Mouse (Mus musculus) induced T-regulatory cell, adult 2 months (primary cell): ENCODE results near the gene Fmo2.

Experiments used
- DNase-seq: peaks from one replicate; pipeline ENCODE4 v3.0.0-alpha.2; 2012; ENCODE audit warnings: low read depth

Gene Fmo2

DNA sequence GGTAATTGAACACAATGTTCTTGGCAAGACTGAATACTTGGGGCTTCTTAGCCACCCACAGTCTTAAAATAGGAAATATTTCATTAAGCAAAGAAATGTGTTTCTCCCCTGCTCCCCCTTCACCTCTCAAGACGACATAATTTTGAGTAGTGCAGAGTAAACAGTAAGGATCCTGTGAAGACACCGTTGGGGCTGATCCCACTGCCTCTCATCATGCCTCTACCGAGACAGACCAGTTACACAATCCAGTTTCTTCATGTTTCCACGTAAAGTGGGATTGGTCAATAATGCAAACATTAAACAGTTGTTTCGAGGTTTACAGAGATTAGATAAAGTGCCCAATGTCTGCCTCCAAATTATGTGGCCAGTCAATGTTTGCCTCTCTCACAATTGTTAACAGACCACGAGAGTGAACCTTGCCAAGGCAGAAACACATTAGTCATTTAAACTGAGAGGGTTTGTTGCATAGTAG is 6.5 kb downstream of the Fmo2 start:
- DNase-seq, result no peak

DNA sequence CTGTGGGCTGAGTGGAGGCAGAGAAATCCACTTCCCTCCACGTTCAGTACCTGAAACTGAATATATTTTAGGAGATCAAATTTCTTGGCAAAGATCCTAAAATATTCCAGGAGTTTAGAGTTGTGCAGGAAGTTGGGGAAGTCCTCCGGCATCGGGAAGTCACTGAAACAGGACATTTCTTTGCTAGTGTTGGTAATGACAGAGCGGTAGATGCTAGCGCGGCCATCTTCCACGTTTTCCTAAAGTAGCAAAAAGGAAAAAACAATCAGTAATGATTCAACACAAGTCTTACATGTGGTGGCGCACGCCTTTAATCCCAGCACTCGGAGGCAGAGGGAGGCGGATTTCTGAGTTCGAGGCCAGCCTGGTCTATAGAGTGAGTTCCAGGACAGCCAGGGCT is 9.9 kb downstream of the Fmo2 start:
- no peak for DNase-seq

- DNase-seq, result no peak
These were observed 10.9 kb downstream of the Fmo2 start for GRCm38 (mm10) chr1:162887644-162888043.

- DNase-seq, result no peak
These were observed 12.2 kb downstream of the Fmo2 start for GRCm38 (mm10) chr1:162886138-162886816.

- DNase-seq, result no peak
These were observed 15.8 kb downstream of the Fmo2 start for GRCm38 (mm10) chr1:162882681-162883080.

GRCm38 (mm10) chr1:162879595-162880369 is 18.7 kb downstream of the Fmo2 start:
- peak; percentile 53 for DNase-seq

DNA sequence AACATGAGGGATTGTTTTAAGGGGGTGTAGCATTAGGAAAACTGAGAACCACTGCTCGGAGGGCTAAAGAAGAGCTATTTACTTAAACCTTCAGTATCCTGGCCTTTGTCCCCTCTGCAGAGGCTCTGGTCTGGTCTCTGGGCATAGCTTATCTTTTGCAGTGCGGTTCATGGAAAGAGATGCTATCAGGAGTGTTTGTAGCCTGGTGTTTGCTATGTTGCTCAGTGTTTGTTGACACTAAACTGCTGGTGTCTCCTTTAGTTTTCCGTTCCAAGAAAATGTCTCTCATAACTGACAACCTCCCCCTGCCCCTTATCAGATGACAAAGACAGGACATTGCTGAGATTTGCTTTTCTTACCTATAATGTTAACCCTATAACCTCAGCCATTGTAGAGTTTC is 23.4 kb downstream of the Fmo2 start:
- no peak for DNase-seq

- no peak for DNase-seq
These were observed 26.7 kb downstream of the Fmo2 start for GRCm38 (mm10) chr1:162871701-162872311.

- no peak for DNase-seq
These were observed 27.5 kb downstream of the Fmo2 start for GRCm38 (mm10) chr1:162870978-162871377.

DNA sequence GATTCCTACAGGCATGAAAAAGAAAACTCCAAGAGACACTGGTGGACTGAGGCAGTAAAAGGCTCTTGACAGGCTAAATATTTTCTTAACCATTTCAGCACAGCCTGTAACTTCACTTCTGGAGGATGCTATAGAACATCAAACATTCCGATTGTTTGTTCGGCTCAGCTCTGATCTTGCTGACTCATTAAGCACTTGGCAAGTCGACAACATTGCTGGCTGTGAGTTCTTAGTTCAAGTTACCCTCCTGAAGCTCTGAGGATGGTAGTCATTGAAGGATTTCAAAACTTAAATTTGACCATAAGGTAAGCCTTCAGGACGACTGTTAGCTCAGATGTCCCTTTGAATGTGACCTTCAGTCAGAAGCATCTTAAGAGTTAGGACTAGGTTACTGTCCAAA is 31.1 kb downstream of the Fmo2 start:
- DNase-seq, result no peak

DNA sequence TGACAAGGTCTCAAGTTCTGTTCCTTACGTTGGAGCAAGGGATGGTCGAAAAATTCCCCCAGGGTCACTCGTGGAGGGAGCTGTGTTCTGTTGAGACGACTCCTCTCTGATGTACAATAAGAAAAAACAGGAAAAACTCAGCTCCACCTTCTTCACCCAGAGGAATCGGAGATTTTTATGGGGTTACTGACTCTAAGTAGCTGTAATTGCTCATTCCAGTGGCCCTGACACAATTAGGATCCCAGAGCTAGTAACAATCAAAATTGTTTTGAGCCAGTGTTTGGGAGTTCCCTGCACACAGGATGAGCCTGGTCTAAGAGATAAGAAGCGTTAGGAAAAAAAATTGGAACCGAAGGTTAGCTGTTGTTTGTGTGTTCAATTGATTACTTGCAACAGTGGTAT is 32.2 kb downstream of the Fmo2 start, which contains the start of gene Fmo1:
TSS of gene Fmo1 (minus strand) at position 331 of the 402 bp plus-strand sequence.
- no peak for DNase-seq

DNA sequence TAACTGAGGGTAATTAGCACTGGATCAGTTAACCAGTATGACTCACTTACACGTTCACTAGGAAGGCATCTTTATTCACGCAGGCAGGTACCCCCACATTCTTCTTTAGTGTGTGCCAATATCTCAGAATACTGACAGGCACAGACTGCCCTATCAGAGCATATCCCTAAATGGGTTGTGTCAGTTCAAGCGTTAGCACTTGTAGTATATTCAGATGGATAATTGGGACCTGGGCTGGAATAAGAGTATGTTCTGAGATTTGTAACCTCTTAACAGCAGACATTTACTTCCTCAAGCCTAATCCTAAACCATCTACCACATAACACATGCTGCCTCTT is 33.1 kb downstream of the Fmo2 start:
- DNase-seq, result no peak

- DNase-seq, result no peak
These were observed 33.6 kb downstream of the Fmo2 start for GRCm38 (mm10) chr1:162864816-162865492.

- no peak for DNase-seq
These were observed 34.2 kb downstream of the Fmo2 start for GRCm38 (mm10) chr1:162864279-162864678.

GRCm38 (mm10) chr1:162863579-162863978 is 34.9 kb downstream of the Fmo2 start:
- DNase-seq, result no peak

GRCm38 (mm10) chr1:162862328-162862727 is 36.2 kb downstream of the Fmo2 start:
- DNase-seq, result no peak

DNA sequence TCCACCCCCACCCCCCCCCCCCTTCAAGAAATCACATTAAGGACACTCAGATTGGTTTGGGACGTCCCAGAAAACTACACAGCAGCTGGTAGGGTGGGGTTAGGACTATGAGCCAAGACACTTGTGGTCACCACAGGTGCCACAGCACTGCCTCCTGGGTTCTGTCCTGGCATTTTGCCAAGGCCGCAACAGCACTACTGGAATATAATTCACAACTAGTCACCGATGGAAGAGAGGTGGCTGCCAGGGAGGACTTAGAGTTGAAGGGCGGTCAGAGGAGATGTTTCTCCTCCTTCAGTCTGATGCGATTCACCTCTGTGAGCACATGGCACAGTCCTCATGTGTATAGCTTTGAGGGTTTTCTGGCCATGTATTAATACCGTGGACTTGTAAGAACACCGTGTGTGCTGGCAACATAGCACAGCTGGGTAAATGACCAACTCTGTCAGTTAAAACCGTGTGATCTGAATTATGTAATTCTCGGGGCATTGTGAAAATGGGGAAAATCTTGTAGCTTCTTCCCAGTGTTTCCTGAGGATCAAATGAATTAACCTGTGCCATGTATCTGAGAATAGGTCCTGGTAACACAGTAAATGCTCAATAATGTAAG is 38.4 kb downstream of the Fmo2 start:
- no peak for DNase-seq

DNA sequence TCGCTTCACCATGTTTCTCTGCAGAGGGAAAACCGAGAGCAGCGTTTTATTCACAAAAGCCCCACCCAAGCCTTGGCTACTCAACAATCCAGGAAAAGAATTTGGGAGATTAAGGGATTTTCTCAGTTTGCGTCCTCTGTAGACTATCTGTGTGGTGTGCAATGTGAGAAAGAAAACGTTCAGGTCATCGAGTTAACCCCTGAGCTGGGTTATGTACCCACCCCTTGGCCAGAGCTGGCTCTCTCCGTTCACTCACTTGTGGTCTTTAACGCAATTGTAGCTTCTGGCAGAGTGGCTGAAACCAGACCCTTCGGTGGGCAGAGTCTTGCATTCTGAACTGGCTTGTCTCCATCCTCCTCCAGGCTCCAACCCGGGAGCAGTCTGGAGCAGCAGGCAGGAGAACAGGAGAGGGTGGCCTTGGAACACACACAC is 39.0 kb downstream of the Fmo2 start:
- no peak for DNase-seq

- no peak for DNase-seq
These were observed 39.8 kb downstream of the Fmo2 start for GRCm38 (mm10) chr1:162858748-162859130.

DNA sequence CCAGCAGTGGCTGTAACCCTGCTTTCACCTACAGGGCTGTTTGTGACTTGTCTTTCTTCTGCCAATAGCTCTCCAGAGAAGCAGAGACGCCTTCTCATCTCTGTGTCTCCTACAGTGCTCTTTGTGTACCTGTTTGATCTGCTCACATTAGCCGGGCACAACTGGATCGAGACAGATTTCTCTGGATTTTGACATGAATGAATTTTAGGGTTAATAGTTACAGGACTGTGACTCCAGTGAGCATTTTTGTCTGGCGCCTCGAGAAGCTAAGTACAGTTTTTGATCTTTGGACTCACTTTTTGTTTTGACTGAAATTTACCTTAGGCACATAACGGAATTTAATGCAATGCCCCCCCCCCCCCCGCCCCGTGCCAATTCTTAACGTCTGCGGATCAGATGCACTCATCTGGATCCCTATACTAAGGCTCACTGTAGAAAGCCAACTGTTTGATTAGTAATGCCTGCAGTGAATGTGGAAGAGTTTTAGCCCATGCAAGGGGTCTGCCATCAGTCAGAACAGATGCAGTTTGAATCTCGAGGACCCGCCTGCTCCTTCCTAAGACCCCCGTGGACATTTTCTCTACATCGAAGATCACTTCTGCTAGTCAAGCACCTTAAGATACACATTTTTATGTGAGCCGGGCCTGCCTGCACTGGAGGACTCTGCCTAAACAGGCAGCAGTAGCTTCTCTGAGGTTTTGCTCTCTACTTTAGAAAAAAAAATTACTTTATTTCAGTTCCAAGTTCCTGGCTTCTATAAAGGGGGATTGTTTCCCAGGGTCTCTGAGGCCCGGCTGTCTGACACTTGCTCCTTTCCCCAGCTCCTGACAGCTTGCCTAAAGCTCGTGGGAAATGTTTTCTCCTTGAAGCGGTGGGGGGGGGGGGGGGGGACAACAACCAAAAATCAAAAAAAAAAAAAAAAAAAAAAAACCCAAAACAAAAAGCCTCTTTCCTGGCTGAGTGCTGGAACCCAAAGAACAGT is 40.5 kb downstream of the Fmo2 start:
- no peak for DNase-seq
